Comparison of ENCODE assay signal across 16 mouse cellular contexts in genomic region chr6:34542866-34543265, GRCm38 (mm10). TPM values are rescaled to one million over a fixed set of nuclear protein-coding genes. Genes with fewer than 3 reads are reported as not detected.
DNase-seq lines count a peak whose midpoint lies in the region; ATAC-seq and TF ChIP-seq lines count a peak whose summit lies in the region.
"Had no signal": no experiment of that assay in that cellular context is flagged by ENCODE, and none has a peak within 500 bp of the region (broad histone marks: within the 10 kb centered on the region; RNA-seq: fewer than 3 reads in every experiment).

No protein-coding gene starts in this region.

- DNase-seq in kidney, adult 2 months: peak; percentile 33
- DNase-seq in kidney, adult 11 months: no peak
- DNase-seq in gonadal fat pad, adult 2 months (ENCODE audit: low read depth): peak; percentile 36
- DNase-seq in lung, embryonic 14.5 days: peak; percentile 71
- DNase-seq in cerebellum, postnatal 36 days: no peak
- DNase-seq: B cell, adult 2 months; cerebellum, adult 9-10 months; gastrocnemius, postnatal 25 days; liver, postnatal 0 days; spleen, adult 18-20 months had no signal

- no peak overlapping the region for H3K27ac ChIP-seq in kidney, adult 2 months (ENCODE audit: insufficient read depth, low read depth, low read length)
- H3K27ac ChIP-seq in lung, embryonic 14.5 days (ENCODE audit: low read depth): peak overlapping the region; percentile 63
- H3K27ac ChIP-seq in small intestine, adult 2 months (ENCODE audit: insufficient read depth, low read depth, low read length): peak overlapping the region; percentile 63
- H3K27ac ChIP-seq: heart, embryonic 13.5 days; neural tube, embryonic 15.5 days had no signal

- no peak for ATAC-seq in lung, embryonic 14.5 days (ENCODE audit: insufficient read depth)
- ATAC-seq in erythroid progenitor cell, adult 5-6 weeks (replicated peaks; ENCODE audit: low FRiP score, poor library complexity, severe bottlenecking): no peak
- ATAC-seq in granulocyte monocyte progenitor cell, adult 5-6 weeks (replicated peaks; ENCODE audit: poor library complexity, severe bottlenecking): no peak
- ATAC-seq: liver, postnatal 0 days had no signal

- no peaks in the 10 kb centered on the region for H3K9me3 ChIP-seq in lung, embryonic 14.5 days (ENCODE audit: low read depth, low read length)
- H3K9me3 ChIP-seq: heart, embryonic 13.5 days; neural tube, embryonic 15.5 days had no signal

- H3K4me2 ChIP-seq in lung, embryonic 14.5 days: no peak overlapping the region
- H3K4me2 ChIP-seq: midbrain, embryonic 11.5 days had no signal

- no peak for TF ChIP-seq CTCF in kidney, adult 2 months (conservative IDR thresholded peaks at IDR 0.05; ENCODE audit: insufficient read depth, insufficient read length, low read depth, low read length)
- TF ChIP-seq CTCF in lung, embryonic 14.5 days (IDR thresholded peaks at IDR 0.05; ENCODE audit: low read depth): 0 out of 2 replicates have a peak, but pooled peaks have one; percentile 4
- no peak for TF ChIP-seq CTCF in small intestine, adult 2 months (IDR thresholded peaks at IDR 0.05; ENCODE audit: extremely low read depth, insufficient read length, insufficient replicate concordance, low read depth, low read length)

- H3K4me3 ChIP-seq in kidney, adult 2 months (ENCODE audit: insufficient read depth, low read depth, low read length): no peak overlapping the region
- no peak overlapping the region for H3K4me3 ChIP-seq in lung, embryonic 14.5 days (ENCODE audit: low read depth, low read length)
- no peak overlapping the region; the same call in 1 of the 2 replicates for H3K4me3 ChIP-seq in small intestine, adult 2 months (ENCODE audit: low read depth, low read length)
- H3K4me3 ChIP-seq: heart, embryonic 13.5 days; neural tube, embryonic 15.5 days had no signal

- no peak overlapping the region for H3K9ac ChIP-seq in lung, embryonic 14.5 days
- H3K9ac ChIP-seq: heart, embryonic 13.5 days; liver, postnatal 0 days; neural tube, embryonic 15.5 days had no signal

- no peaks in the 10 kb centered on the region for H3K27me3 ChIP-seq in kidney, adult 2 months (replicated peaks; ENCODE audit: control insufficient read depth, insufficient read depth, low read length)
- no peaks in the 10 kb centered on the region for H3K27me3 ChIP-seq in lung, embryonic 14.5 days (ENCODE audit: insufficient read depth, low read length)
- no peaks in the 10 kb centered on the region for H3K27me3 ChIP-seq in small intestine, adult 2 months (ENCODE audit: control insufficient read depth, insufficient read depth, low read length)
- H3K27me3 ChIP-seq: heart, embryonic 13.5 days; neural tube, embryonic 15.5 days had no signal

- no peaks in the 10 kb centered on the region for H3K36me3 ChIP-seq in kidney, adult 2 months (ENCODE audit: control insufficient read depth, insufficient read depth, low read length)
- H3K36me3 ChIP-seq in lung, embryonic 14.5 days (ENCODE audit: insufficient read depth): no peaks in the 10 kb centered on the region
- H3K36me3 ChIP-seq in small intestine, adult 2 months (ENCODE audit: control insufficient read depth, insufficient read depth, low read length): no peaks in the 10 kb centered on the region
- H3K36me3 ChIP-seq: heart, embryonic 13.5 days; neural tube, embryonic 15.5 days had no signal

- 45% methylated on average over 4 of the region's 4 CpGs for WGBS in kidney, adult 2 months
- WGBS in lung, embryonic 14.5 days: 27% methylated on average over 4 of the region's 4 CpGs
- WGBS in small intestine, adult 2 months: 24% methylated on average over 4 of the region's 4 CpGs

- no peaks in the 10 kb centered on the region for H3K4me1 ChIP-seq in kidney, adult 2 months (ENCODE audit: control insufficient read depth, insufficient read depth, low read length)
- H3K4me1 ChIP-seq in lung, embryonic 14.5 days (ENCODE audit: insufficient read depth): peaks cover 27% of the 10 kb centered on the region
- peaks cover 10% of the 10 kb centered on the region for H3K4me1 ChIP-seq in small intestine, adult 2 months (ENCODE audit: control insufficient read depth, insufficient read depth, insufficient read length, low read length)

- TF ChIP-seq POLR2A in kidney, adult 2 months (IDR thresholded peaks at IDR 0.05; ENCODE audit: low read depth, low read length): no peak
- no peak for TF ChIP-seq POLR2A in small intestine, adult 2 months (IDR thresholded peaks at IDR 0.05; ENCODE audit: low read depth, low read length)

RNA-seq across cellular contexts. Expression of gene Cald1, which starts 55.4 kb away (rescaled TPM):
- 17.7 and 24.7 TPM in 2 replicates for polyA plus RNA-seq in kidney, adult 2 months (2012; rRNA removed)
- 38.2 and 39.6 TPM in 2 replicates for polyA plus RNA-seq in gonadal fat pad, adult 2 months (2012; rRNA removed)
- polyA plus RNA-seq in lung, embryonic 14.5 days (2014; fragmentation: Nextera tagmentation; extraction: Ambion mirVana): 283 and 297 TPM in 2 replicates
- 4.2 and 5.6 TPM in 2 replicates for polyA plus RNA-seq in small intestine, adult 2 months (2012; rRNA removed)
- total RNA-seq in erythroid progenitor cell, adult 5-6 weeks (2015; ENCODE audit: low replicate concordance): 1.8 and 4.2 TPM in 2 replicates
- total RNA-seq in erythroid progenitor cell, adult 5-6 weeks (2017; ENCODE audit: low replicate concordance): 2.0 and 2.6 TPM in 2 replicates
- total RNA-seq in granulocyte monocyte progenitor cell, adult 5-6 weeks (2014; fragmentation: Nextera tagmentation): not detected in 2 replicates
- 0.39 and 0.77 TPM in 2 replicates for total RNA-seq in granulocyte monocyte progenitor cell, adult 5-6 weeks (2017)

Comparison
In these comparisons a context has a peak if more than half of its experiments do, and no peak if none do; other contexts are left out.
1. DNase-seq: peak in kidney, adult 2 months (single experiment), gonadal fat pad, adult 2 months (single experiment) and lung, embryonic 14.5 days (single experiment); none in kidney, adult 11 months (single experiment) and cerebellum, postnatal 36 days (0 of 2).